Mouse (Mus musculus): ENCODE measurements around the gene Apoc1. TPM values are rescaled to one million over a fixed set of nuclear protein-coding genes. Genes with fewer than 3 reads are reported as not detected.
A peak's percentile ranks its signal among the peaks of the same experiment; 100 is the strongest.

Gene Apoc1
- polyA plus RNA-seq, 1 experiment from 2014 or later = 1.9 TPM

DNA sequence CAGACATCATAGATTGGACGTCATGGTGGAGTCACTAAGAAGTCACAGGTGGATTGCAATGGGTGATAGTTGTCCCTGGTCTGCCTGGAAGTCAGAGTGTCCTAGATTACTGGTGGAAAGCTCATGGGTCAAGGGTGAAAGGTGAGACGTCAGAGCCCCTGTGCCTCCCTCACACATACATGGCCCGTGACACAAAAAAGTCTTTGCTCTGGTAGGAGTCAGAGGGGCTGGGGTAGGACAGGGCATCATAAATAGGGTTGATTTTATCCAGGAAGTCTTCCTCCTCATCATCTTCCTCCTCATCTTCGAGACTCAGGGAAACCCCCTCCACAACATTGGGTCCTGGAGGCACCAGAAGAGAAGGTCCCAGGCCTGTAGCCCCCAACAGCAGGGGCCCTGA lies 24.9 kb upstream of the Apoc1 start:
- Histone ChIP-seq H3K9ac (no peak overlapping the region), H3K36me3 (peaks cover 11% of the 10 kb centered on the region), H3K4me3 (no peak overlapping the region), H3K4me1 (replicated peaks) (peaks cover 25% of the 10 kb centered on the region), H3K9me3 (no peaks in the 10 kb centered on the region), H3K4me2 (no peak overlapping the region), H3K27me3 (no peaks in the 10 kb centered on the region), H3K27ac (replicated peaks) (no peak overlapping the region)
- WGBS = 96% methylated on average over 4 of the region's 4 CpGs
- ATAC-seq (ENCODE audit: low FRiP score, low read depth) = no peak

DNA sequence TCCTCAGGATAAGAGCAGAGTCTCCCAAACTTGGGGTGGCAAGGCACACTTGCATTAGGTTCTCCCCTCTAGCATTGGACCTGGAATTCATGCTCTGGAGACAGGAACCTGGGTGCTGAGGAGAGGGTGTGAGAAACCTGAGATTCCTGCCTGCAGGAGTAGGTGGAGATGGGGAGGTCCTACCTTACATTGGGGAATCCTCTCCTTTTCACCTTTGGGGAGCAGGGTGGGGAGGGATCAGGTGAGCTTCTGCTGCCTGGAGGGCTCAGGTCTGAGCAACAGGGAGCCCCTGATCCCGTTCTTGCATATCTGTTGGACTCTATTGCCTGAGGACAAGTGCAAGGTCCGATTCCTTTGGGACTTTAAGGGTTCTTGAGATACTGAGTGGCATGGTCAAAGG lies 24.4 kb upstream of the Apoc1 start:
- Histone ChIP-seq H3K27me3 (no peaks in the 10 kb centered on the region), H3K4me1 (replicated peaks) (peaks cover 25% of the 10 kb centered on the region), H3K9me3 (no peaks in the 10 kb centered on the region), H3K27ac (replicated peaks) (peak overlapping the region; percentile 92), H3K4me3 (peak overlapping the region; percentile 35; the same call in 1 of the 2 replicates), H3K4me2 (peak overlapping the region; percentile 56), H3K9ac (peak overlapping the region; percentile 36; the same call in 1 of the 2 replicates), H3K36me3 (peaks cover 16% of the 10 kb centered on the region)
- 90% methylated on average over 2 of the region's 2 CpGs for WGBS
- ATAC-seq (ENCODE audit: low FRiP score, low read depth) = no peak

DNA sequence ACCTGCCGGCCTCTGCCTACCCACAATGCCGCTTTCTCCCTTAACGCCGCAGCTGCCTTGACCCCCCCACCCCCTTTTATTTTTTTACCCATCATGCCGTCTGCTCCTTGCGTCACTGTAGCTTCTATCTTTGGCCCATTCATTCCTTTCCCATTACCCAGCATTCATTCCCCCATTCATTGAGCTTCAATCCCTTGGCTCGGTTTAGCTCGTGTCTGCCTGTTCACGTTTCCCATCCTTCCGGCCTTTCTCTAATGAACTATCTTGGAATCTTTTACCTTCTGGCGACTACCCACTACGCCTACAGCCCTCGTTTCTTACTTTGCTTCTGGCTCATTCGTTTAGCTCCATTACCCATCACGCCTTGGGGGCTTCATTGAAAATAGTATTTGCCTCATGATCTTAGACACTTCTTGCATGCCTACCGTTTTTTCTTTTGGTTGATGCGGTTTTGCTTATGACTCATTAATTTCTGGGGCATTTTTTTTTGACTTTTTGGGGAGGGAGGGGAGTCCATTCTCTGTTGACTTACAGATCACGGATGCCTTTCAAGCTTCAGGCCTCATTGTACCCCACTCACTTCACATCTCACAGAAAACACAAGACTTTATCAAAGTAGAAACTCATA lies 23.7 kb upstream of the Apoc1 start:
- peak overlapping the region; percentile 56 for H3K4me2 ChIP-seq
- peak overlapping the region; percentile 36 for H3K9ac ChIP-seq
- no peaks in the 10 kb centered on the region for H3K27me3 ChIP-seq
- ATAC-seq (ENCODE audit: low FRiP score, low read depth) = no peak
- 5% methylated on average over 18 of the region's 18 CpGs for WGBS
- H3K36me3 ChIP-seq = peaks cover 16% of the 10 kb centered on the region
- peak overlapping the region; percentile 35 for H3K4me3 ChIP-seq
- H3K27ac ChIP-seq (replicated peaks) = peak overlapping the region; percentile 92
- H3K9me3 ChIP-seq = no peaks in the 10 kb centered on the region
- H3K4me1 ChIP-seq (replicated peaks) = peaks cover 25% of the 10 kb centered on the region

DNA sequence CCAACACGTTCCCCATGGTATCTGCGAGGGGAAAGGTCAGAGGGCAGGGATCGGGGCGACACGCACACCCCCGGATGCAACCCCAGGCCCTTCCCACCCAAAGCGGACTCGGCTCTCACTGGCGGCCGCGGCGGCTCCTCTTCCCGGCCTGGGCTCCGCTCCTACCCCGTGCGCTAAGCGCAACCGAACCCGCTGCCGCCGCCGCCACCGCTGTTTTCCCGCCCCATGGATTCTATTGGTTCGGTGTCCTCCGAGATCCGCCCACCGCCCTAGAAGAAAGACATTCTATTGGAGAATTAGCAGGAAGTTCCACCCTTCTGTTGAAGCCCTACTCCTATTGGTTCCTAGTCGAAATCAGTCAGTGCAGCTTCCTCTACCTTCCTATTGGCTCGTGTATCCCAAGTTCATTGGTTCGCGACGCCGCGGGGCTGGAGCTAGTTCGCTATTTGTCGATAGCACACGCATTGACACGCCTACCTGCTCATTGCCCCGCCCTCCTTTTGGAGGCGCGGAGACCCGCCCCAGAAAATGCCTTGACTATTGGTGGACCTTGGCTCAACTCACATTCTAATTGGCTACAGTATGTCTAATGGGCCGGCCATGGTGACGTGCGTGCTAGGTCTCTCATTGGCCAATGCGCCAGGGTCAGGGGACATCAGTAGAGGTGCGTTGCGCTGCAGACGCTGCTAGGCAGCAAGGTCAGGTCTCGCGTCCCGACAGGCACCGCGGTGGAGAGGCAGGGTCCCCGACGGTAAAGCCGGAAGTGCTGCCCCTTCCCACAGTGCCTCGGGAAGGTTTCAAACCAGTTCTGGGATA lies 23.0 kb upstream of the Apoc1 start, which contains the start of gene Tomm40:
TSS of gene Tomm40 (minus strand) at position 200 of the 816 bp plus-strand sequence.
- peaks cover 20% of the 10 kb centered on the region for H3K36me3 ChIP-seq
- under 1% methylated on average over 58 of the region's 59 CpGs for WGBS
- ATAC-seq (ENCODE audit: low FRiP score, low read depth) = peak; percentile 99

DNA sequence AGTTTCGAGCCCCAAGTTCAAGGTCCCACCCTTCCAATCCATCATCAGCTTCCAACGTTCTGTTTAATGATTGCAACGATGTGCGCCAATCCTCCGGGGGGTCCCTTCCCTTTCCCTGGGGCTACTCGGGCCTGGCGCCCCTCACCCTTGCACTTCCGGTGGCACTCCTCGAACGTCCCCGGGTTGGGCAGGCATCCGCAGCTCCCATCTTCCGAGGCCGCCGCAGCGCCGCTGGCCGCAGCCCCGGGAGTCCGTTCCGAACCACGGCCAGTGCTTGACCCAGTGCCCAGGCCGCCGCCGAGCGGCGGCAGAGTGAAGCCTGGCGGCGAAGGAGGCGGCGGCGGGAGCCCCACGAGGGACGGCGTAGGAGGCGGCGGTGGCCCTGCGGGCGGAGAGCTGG lies 22.4 kb upstream of the Apoc1 start:
- no peak for ATAC-seq (ENCODE audit: low FRiP score, low read depth)
- WGBS = 0% methylated on average over 38 of the region's 39 CpGs
- peak overlapping the region; percentile 79 for H3K9ac ChIP-seq
- peaks cover 25% of the 10 kb centered on the region for H3K36me3 ChIP-seq
- peak overlapping the region; percentile 75 for H3K27ac ChIP-seq (replicated peaks)
- peaks cover 25% of the 10 kb centered on the region for H3K4me1 ChIP-seq (replicated peaks)
- H3K4me2 ChIP-seq = peak overlapping the region; percentile 77
- peak overlapping the region; percentile 66 for H3K4me3 ChIP-seq
- H3K9me3 ChIP-seq = no peaks in the 10 kb centered on the region
- H3K27me3 ChIP-seq = no peaks in the 10 kb centered on the region

More for the DNA sequence above, 23.0 kb upstream of the Apoc1 start, which contains the start of gene Tomm40:
- H3K9ac ChIP-seq = peak within 1 kb of the TSS; percentile 79
- peak within 1 kb of the TSS; percentile 77 for H3K4me2 ChIP-seq
- H3K4me1 ChIP-seq (replicated peaks) = peaks cover 25% of the 10 kb centered on the region
- no peaks in the 10 kb centered on the region for H3K27me3 ChIP-seq
- H3K27ac ChIP-seq (replicated peaks) = peak within 1 kb of the TSS; percentile 92
- H3K4me3 ChIP-seq = peak within 1 kb of the TSS; percentile 66
- no peaks in the 10 kb centered on the region for H3K9me3 ChIP-seq

DNA sequence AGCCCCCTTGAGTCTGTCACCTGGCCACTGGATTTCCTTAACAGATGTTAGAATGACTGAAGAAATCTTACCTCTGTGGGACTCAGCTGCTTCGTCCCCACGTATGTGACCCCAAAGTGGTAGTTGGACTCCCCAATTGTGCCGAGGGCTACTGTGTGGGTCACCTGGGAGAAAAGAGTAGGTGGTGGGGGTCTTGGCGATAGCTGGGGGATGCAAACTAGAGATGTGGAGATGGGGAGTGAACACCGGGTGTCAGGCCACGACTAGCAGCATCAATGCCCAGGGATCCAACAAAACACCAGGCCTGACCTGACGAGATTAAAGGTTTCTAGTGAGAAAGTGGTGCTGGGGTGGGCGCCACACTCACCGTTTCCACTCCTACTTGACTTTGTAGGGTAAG lies 21.1 kb upstream of the Apoc1 start:
- ATAC-seq (ENCODE audit: low FRiP score, low read depth) = no peak
- Histone ChIP-seq H3K4me3 (0 out of 2 replicates have a peak overlapping the region, but pooled peaks have one; percentile 66), H3K36me3 (peaks cover 37% of the 10 kb centered on the region), H3K4me1 (replicated peaks) (peaks cover 25% of the 10 kb centered on the region), H3K27ac (replicated peaks) (no peak overlapping the region), H3K4me2 (peak overlapping the region; percentile 77; the same call in 1 of the 2 replicates), H3K27me3 (no peaks in the 10 kb centered on the region), H3K9ac (no peak overlapping the region), H3K9me3 (no peaks in the 10 kb centered on the region)
- 91% methylated on average over 9 of the region's 9 CpGs for WGBS

DNA sequence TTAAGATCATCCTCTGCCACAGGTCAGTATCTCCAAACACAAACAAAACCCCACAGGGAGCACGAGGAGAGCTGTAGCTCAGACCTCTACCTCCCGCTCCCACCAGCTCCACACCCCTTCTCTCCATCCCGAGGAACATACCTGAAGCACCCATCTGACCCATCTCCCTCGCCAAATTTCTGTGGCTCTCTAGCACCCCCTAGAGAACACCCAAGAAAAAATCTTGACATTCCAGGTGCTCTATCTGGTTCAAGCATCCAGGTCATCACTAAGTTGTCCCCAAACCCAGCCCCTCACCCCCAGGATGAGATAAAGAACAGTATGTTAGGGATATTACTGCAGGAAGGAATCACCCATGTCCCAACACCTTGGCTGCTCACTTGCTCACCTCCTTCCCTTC lies 20.7 kb upstream of the Apoc1 start:
- no peak overlapping the region for H3K4me3 ChIP-seq
- H3K27ac ChIP-seq (replicated peaks) = no peak overlapping the region
- no peaks in the 10 kb centered on the region for H3K9me3 ChIP-seq
- no peak for ATAC-seq (ENCODE audit: low FRiP score, low read depth)
- H3K36me3 ChIP-seq = peaks cover 39% of the 10 kb centered on the region
- H3K4me2 ChIP-seq = no peak overlapping the region
- H3K27me3 ChIP-seq = no peaks in the 10 kb centered on the region
- H3K9ac ChIP-seq = no peak overlapping the region
- H3K4me1 ChIP-seq (replicated peaks) = peaks cover 25% of the 10 kb centered on the region
- WGBS = 58% methylated on average over 4 of the region's 4 CpGs

DNA sequence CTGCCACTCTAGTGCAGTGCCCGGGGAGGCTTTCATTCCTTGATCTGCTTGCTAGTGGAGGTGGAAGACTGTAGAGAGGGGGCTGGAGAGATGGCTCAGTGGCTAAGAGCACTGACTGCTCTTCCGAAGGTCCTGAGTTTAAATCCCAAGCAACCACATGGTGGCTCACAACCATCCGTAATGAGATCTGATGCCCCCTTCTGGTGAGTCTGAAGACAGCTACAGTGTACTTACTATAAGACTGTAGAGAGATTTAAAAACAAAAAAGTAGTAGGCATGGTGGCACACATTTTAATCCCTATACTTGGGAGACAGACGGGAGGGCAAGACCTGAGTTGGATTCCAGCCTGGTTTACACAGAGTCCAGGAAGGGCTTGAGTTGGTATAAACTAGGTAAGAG lies 20.0 kb upstream of the Apoc1 start:
- ATAC-seq (ENCODE audit: low FRiP score, low read depth) = no peak
- H3K4me3 ChIP-seq = no peak overlapping the region
- 75% methylated on average over 4 of the region's 4 CpGs for WGBS

DNA sequence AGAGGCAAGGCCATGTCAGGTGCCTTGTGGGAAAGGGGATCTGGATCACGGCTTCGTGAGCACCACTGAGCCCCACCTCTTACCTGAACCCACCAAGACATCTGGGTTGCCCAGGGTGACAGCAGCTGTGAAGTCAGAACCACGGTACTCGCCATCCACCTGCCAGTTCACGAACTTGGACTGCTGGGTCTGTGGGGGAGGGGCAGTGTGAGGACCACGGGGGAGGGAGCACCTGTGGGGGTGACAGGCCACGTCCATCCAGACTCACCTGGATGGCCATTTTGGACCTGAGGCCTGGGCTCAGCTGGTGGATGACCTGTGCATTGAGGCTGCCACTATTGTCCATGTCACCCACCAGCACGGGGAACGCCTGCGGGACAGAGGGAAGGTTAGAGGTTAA lies 18.2 kb upstream of the Apoc1 start:
- H3K4me1 ChIP-seq (replicated peaks) = peaks cover 17% of the 10 kb centered on the region
- H3K27me3 ChIP-seq = no peaks in the 10 kb centered on the region
- H3K36me3 ChIP-seq = peaks cover 49% of the 10 kb centered on the region
- WGBS = 96% methylated on average over 10 of the region's 10 CpGs
- no peak overlapping the region for H3K4me3 ChIP-seq
- no peak overlapping the region for H3K9ac ChIP-seq
- no peaks in the 10 kb centered on the region for H3K9me3 ChIP-seq
- no peak for ATAC-seq (ENCODE audit: low FRiP score, low read depth)
- H3K4me2 ChIP-seq = no peak overlapping the region
- no peak overlapping the region for H3K27ac ChIP-seq (replicated peaks)

More for the DNA sequence above, 20.0 kb upstream of the Apoc1 start:
- H3K36me3 ChIP-seq = peaks cover 43% of the 10 kb centered on the region
- no peak overlapping the region for H3K9ac ChIP-seq
- no peaks in the 10 kb centered on the region for H3K27me3 ChIP-seq
- no peak overlapping the region for H3K27ac ChIP-seq (replicated peaks)
- no peaks in the 10 kb centered on the region for H3K9me3 ChIP-seq
- no peak overlapping the region for H3K4me2 ChIP-seq
- H3K4me1 ChIP-seq (replicated peaks) = peaks cover 25% of the 10 kb centered on the region

DNA sequence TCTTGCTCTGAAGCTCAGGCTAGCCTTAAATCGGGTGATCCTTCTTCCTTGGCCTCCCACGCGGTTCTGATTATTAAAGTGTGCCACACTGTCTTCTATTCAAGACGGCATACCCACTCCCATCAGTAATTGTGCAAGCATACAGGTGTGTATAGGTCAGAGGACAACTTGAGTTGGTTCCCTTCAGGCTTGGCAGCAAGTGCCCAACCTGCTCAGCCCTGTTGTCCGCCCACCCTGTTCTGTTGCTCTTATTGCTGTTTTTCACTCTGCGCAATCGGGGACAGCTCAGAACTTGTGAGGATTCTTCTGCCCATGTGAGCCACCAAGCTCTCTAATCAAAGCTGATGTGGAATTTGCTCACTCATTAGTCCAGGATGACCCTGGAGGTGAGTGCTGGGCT lies 12.8 kb upstream of the Apoc1 start:
- no peak for ATAC-seq (ENCODE audit: low FRiP score, low read depth)
- no peak overlapping the region for H3K4me2 ChIP-seq
- H3K9me3 ChIP-seq = no peaks in the 10 kb centered on the region
- H3K4me3 ChIP-seq = no peak overlapping the region
- H3K4me1 ChIP-seq (replicated peaks) = no peaks in the 10 kb centered on the region
- no peaks in the 10 kb centered on the region for H3K27me3 ChIP-seq
- H3K36me3 ChIP-seq = peaks cover 27% of the 10 kb centered on the region
- no peak overlapping the region for H3K27ac ChIP-seq (replicated peaks)
- WGBS = 96% methylated on average over 7 of the region's 7 CpGs
- H3K9ac ChIP-seq = no peak overlapping the region

DNA sequence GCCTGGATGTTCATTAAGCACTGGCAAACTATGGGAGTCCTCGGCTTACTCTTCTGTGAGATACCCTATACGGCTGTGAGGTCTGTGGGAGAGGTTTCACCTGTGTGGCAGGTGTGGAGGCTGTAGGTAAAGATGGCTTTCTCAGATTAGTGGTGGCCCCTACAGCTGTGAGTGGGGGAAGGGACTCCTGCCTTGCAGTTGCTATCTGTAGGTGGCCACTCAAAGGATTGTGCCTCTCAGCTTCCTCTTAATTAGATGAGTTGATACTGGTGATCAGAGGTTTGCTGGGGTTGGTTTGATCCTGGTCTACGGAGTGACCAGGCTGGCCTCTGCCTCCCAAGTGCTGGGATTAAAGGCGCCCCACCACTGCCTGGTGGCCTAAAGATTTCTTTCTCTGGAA lies 12.0 kb upstream of the Apoc1 start:
- Histone ChIP-seq H3K9ac (no peak overlapping the region), H3K27ac (replicated peaks) (no peak overlapping the region), H3K4me2 (no peak overlapping the region), H3K27me3 (no peaks in the 10 kb centered on the region), H3K36me3 (peaks cover 20% of the 10 kb centered on the region), H3K4me3 (no peak overlapping the region), H3K4me1 (replicated peaks) (peaks cover 2% of the 10 kb centered on the region), H3K9me3 (no peaks in the 10 kb centered on the region)
- WGBS = 96% methylated on average over 4 of the region's 4 CpGs
- ATAC-seq (ENCODE audit: low FRiP score, low read depth) = no peak

DNA sequence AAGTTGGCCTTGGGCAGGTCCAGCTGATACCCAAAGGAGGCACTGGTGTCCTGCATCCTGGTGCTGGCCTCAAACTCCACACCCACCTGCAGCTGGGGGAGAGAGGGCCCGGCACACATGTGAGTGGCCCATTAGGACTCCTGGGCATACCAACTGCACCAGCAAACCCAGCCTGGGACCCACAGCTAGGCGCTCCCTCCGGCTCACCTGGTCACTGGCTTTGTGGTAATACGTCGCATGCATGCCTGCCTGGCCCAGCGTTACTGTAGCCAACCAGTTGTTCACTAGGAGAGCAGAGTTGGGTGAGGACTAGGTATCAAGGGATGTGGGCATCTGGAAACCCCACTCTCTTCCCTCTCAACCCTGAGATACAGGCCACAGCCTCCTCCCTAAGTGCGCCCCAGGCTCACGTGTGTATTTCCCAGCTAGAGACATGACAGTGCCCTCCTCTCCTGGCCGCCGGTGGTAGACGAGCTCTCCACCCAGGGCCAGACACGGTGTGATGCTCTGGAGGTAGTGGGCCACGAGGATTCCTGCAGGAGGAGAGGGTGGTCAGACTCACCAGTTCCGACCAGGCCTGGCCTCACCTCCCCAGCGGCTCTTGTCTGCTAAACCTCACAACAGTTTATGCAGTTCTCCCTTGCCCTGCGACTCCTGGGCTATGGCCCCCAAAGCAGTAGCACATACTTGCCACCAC lies 10.5 kb upstream of the Apoc1 start:
- peaks cover 9% of the 10 kb centered on the region; the same call in 1 of the 2 replicates for H3K36me3 ChIP-seq
- H3K27ac ChIP-seq (replicated peaks) = no peak overlapping the region
- ATAC-seq (ENCODE audit: low FRiP score, low read depth) = no peak
- no peaks in the 10 kb centered on the region for H3K27me3 ChIP-seq
- no peak overlapping the region for H3K4me2 ChIP-seq
- H3K9ac ChIP-seq = no peak overlapping the region
- peaks cover 17% of the 10 kb centered on the region for H3K4me1 ChIP-seq (replicated peaks)
- H3K9me3 ChIP-seq = no peaks in the 10 kb centered on the region
- H3K4me3 ChIP-seq = no peak overlapping the region
- 95% methylated on average over 16 of the region's 16 CpGs for WGBS

Measured in hindbrain, embryonic 15.5 days (tissue).